Mouse (Mus musculus): ENCODE results near the gene Sspo. TPM values are rescaled to one million over a fixed set of nuclear protein-coding genes. Genes with fewer than 3 reads are reported as not detected.

Sspo gene
- total and polyA plus RNA-seq, 3 experiments: under 0.01 TPM; not detected in 2

DNA sequence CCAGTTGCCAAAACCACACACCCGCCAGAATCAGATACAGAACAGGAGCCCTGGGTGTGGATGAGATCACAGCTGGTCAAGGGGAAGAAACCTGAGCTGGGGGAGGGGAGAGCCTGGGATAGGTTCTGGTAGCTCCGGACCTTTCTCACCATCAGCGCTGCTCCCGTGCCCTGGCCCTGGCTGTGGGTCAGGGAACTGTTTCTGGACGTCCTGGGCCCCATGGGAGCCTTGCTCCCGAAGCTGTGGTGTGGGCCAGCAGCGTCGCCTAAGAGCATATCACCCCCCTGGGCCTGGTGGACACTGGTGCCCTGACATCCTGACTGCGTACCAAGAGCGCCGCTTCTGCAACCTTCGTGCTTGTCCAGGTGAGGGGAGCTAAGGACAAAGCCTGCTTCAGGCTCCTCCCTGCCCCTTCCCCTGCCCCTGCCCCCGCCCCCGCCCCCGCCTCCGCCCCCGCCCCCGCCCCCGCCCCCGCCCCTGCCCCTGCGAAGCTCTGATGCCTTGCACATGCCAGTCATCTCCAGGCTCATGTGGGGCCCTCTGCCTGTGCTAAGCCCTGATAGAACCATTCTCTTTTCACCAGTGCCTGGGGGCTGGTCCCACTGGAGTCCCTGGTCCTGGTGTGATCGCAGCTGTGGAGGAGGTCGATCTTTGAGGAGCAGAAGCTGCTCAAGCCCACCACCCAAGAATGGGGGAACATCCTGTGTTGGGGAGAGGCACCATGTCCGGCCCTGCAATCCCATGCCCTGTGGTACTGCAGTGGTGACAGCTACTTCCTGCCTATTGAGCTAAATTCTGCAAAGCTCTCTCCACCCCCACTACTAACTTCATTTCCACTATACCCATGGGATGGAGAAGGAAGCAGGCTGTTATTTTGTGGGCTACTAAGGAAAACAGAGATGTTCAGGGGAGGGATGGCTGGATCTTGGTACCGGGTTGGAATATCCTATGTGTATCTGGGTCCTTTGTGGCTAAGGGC lies 40.0 kb downstream of the Sspo start:
- peaks cover 15% of the 10 kb centered on the region; the same call in 1 of the 2 replicates for H3K27me3 ChIP-seq (ENCODE audit: insufficient read depth, low read length)
- H3K36me3 ChIP-seq (replicated peaks): no peaks in the 10 kb centered on the region
- no peaks in the 10 kb centered on the region for H3K9me3 ChIP-seq (replicated peaks)
- H3K4me3 ChIP-seq (ENCODE audit: low read depth, low read length): no peak overlapping the region
- ATAC-seq (ENCODE audit: extremely low read depth, insufficient number of reproducible peaks, low FRiP score, poor library complexity, severe bottlenecking) (no peak), DNase-seq (ENCODE audit: low spot score) (no peak)
- TF ChIP-seq POLR2AphosphoS5 (IDR thresholded peaks at IDR 0.05; ENCODE audit: insufficient replicate concordance, low read depth, low read length): no peak
- no peak for TF ChIP-seq GATA2 (IDR thresholded peaks at IDR 0.05; ENCODE audit: borderline replicate concordance, low read depth, low read length)
- TF ChIP-seq TAL1 (conservative IDR thresholded peaks at IDR 0.05; ENCODE audit: low read depth, low read length): no peak
- TF ChIP-seq GATA1 (IDR thresholded peaks at IDR 0.05; ENCODE audit: borderline replicate concordance, low read length): no peak
- TF ChIP-seq CTCF (IDR thresholded peaks at IDR 0.05; ENCODE audit: low read depth, low read length): no peak
- no peaks in the 10 kb centered on the region for H3K4me1 ChIP-seq (ENCODE audit: insufficient read depth, low read depth, low read length)

DNA sequence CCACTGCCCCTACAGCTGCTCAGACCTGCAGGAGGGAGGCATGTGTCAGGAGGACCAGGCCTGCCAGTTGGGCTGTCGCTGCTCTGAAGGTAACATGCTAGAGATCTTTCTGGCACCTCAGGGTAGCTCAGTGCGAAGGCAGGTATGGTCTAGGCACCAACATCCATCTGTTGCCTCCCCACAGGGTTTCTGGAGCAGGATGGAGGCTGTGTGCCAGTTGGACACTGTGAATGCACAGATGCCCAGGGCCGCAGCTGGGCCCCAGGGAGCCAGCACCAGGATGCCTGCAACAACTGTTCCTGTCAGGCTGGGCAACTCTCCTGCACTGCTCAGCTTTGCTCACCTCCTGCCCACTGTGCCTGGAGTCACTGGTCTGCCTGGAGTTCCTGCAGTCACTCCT lies 41.7 kb downstream of the Sspo start:
- peaks cover 15% of the 10 kb centered on the region; the same call in 1 of the 2 replicates for H3K27me3 ChIP-seq (ENCODE audit: insufficient read depth, low read length)
- no peak for DNase-seq (ENCODE audit: low spot score)
- no peaks in the 10 kb centered on the region for H3K4me1 ChIP-seq (ENCODE audit: insufficient read depth, low read depth, low read length)
- H3K9me3 ChIP-seq (replicated peaks): no peaks in the 10 kb centered on the region
- no peak overlapping the region for H3K4me3 ChIP-seq (ENCODE audit: low read depth, low read length)
- no peaks in the 10 kb centered on the region for H3K36me3 ChIP-seq (replicated peaks)
- ATAC-seq (ENCODE audit: extremely low read depth, insufficient number of reproducible peaks, low FRiP score, poor library complexity, severe bottlenecking): no peak
- TF ChIP-seq GATA2 (IDR thresholded peaks at IDR 0.05; ENCODE audit: borderline replicate concordance, low read depth, low read length): no peak

DNA sequence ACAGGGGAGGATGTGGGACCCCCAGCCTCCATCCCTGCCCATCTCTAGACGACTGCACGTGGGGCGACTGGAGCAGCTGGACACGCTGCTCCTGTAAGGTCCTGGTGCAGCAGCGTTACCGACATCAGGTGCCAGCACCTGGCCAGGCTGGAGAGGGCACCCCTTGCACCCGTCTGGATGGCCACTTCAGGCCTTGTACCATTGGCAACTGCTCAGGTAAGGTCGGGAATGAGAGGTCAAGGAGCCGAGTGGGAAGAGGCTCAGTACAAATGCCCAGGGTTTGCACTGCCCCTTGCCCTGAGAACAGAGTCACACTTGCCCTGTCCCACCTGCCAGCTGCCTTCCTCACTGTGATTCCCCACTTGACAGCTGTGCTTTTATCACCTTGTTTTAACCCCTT lies 43.3 kb downstream of the Sspo start:
- no peak for TF ChIP-seq CTCF (IDR thresholded peaks at IDR 0.05; ENCODE audit: low read depth, low read length)
- TF ChIP-seq POLR2AphosphoS5 (IDR thresholded peaks at IDR 0.05; ENCODE audit: insufficient replicate concordance, low read depth, low read length): no peak
- no peak for TF ChIP-seq GATA2 (IDR thresholded peaks at IDR 0.05; ENCODE audit: borderline replicate concordance, low read depth, low read length)
- ATAC-seq (ENCODE audit: extremely low read depth, insufficient number of reproducible peaks, low FRiP score, poor library complexity, severe bottlenecking) (no peak), DNase-seq (ENCODE audit: low spot score) (no peak)
- Histone ChIP-seq H3K36me3 (replicated peaks) (no peaks in the 10 kb centered on the region), H3K4me1 (ENCODE audit: insufficient read depth, low read depth, low read length) (no peaks in the 10 kb centered on the region), H3K4me3 (ENCODE audit: low read depth, low read length) (no peak overlapping the region), H3K9me3 (replicated peaks) (peaks cover 3% of the 10 kb centered on the region; the same call in 1 of the 2 replicates), H3K27me3 (ENCODE audit: insufficient read depth, low read length) (peaks cover 11% of the 10 kb centered on the region; the same call in 1 of the 2 replicates)

DNA sequence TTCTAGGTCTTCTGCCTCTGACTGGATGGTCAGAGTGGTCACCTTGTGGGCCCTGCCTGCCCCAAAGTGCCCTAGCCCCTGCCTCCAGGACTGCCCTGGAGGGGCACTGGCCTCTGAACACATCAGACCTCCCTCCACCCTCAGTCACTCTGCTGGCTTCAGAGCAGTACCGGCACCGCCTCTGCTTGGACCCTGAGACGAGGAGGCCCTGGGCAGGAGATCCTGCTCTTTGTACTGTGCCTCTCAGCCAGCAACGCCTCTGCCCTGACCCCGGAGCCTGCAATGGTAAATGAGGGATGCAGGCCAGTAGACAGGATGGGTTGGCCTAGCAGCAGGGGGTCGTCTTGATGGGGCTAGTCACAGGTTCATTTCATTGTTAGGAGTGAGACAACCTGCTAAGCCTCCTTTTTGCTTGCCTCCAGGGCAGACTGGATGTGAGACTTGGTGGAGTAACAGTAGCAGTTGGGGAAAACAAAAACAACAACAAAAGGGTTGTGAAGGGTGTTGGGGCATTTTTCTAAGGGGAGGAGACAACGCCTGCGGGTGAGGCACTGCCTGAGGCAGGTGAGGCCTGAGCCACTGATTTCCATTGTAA lies 45.2 kb downstream of the Sspo start:
- no peaks in the 10 kb centered on the region for H3K36me3 ChIP-seq (replicated peaks)
- H3K9me3 ChIP-seq (replicated peaks): peaks cover 3% of the 10 kb centered on the region; the same call in 1 of the 2 replicates
- DNase-seq (ENCODE audit: low spot score): no peak
- H3K4me3 ChIP-seq (ENCODE audit: low read depth, low read length): no peak overlapping the region
- TF ChIP-seq CTCF (IDR thresholded peaks at IDR 0.05; ENCODE audit: low read depth, low read length) (no peak), GATA2 (IDR thresholded peaks at IDR 0.05; ENCODE audit: borderline replicate concordance, low read depth, low read length) (no peak), GATA1 (IDR thresholded peaks at IDR 0.05; ENCODE audit: borderline replicate concordance, low read length) (no peak), POLR2AphosphoS5 (IDR thresholded peaks at IDR 0.05; ENCODE audit: insufficient replicate concordance, low read depth, low read length) (no peak), TAL1 (conservative IDR thresholded peaks at IDR 0.05; ENCODE audit: low read depth, low read length) (no peak)
- H3K4me1 ChIP-seq (ENCODE audit: insufficient read depth, low read depth, low read length): no peaks in the 10 kb centered on the region
- no peak for ATAC-seq (ENCODE audit: extremely low read depth, insufficient number of reproducible peaks, low FRiP score, poor library complexity, severe bottlenecking)
- peaks cover 11% of the 10 kb centered on the region; the same call in 1 of the 2 replicates for H3K27me3 ChIP-seq (ENCODE audit: insufficient read depth, low read length)

DNA sequence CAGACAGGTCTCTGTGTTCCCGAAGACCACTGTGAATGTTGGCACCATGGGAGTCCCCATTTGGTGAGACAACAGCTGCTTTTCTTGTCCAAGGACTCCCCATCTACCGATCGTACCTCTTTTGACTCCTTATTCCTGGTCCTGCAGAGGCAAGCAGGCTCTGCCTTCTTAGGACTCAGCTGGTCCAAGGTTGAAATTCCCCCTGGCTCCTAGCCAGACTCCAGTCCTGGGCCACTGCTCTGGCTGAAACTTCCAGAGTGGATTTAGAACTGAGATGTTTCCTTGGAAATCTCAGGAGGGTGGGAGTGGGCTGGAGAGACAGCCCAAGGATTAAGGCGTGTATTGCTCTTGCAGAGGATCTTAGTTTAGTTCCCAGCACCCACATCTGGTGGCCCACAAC lies 49.5 kb downstream of the Sspo start:
- no peaks in the 10 kb centered on the region for H3K36me3 ChIP-seq (replicated peaks)
- ATAC-seq (ENCODE audit: extremely low read depth, insufficient number of reproducible peaks, low FRiP score, poor library complexity, severe bottlenecking) (no peak), DNase-seq (ENCODE audit: low spot score) (no peak)
- H3K4me1 ChIP-seq (ENCODE audit: insufficient read depth, low read depth, low read length): no peaks in the 10 kb centered on the region
- TF ChIP-seq POLR2AphosphoS5 (IDR thresholded peaks at IDR 0.05; ENCODE audit: insufficient replicate concordance, low read depth, low read length) (no peak), GATA1 (IDR thresholded peaks at IDR 0.05; ENCODE audit: borderline replicate concordance, low read length) (no peak), GATA2 (IDR thresholded peaks at IDR 0.05; ENCODE audit: borderline replicate concordance, low read depth, low read length) (no peak), TAL1 (conservative IDR thresholded peaks at IDR 0.05; ENCODE audit: low read depth, low read length) (no peak), CTCF (IDR thresholded peaks at IDR 0.05; ENCODE audit: low read depth, low read length) (no peak)
- no peaks in the 10 kb centered on the region; the same call in 1 of the 2 replicates for H3K27me3 ChIP-seq (ENCODE audit: insufficient read depth, low read length)
- peaks cover 3% of the 10 kb centered on the region; the same call in 1 of the 2 replicates for H3K9me3 ChIP-seq (replicated peaks)
- no peak overlapping the region for H3K4me3 ChIP-seq (ENCODE audit: low read depth, low read length)

DNA sequence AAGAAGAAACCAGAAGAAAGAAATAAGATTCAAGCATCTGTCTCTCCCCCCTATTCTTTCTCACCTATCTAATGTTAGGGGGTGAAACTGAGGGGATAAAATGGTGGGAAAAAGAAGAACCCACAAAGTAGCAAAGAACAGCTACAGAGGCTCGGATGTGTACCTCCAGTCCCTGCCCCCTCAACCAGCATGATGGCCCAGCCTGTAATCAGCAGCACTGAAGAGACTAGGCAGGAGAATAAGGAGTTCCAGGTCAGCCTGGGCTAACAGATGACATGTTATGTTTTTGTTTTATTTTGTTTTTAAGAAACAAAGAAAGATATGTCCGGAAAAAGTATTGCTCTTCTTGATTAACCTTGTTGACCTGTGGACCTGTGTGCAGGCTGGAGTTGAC lies 55.8 kb downstream of the Sspo start:
- H3K27me3 ChIP-seq (ENCODE audit: insufficient read depth, low read length): peaks cover 5% of the 10 kb centered on the region; the same call in 1 of the 2 replicates
- ATAC-seq (ENCODE audit: extremely low read depth, insufficient number of reproducible peaks, low FRiP score, poor library complexity, severe bottlenecking): no peak
- TF ChIP-seq TAL1 (conservative IDR thresholded peaks at IDR 0.05; ENCODE audit: low read depth, low read length): no peak
- no peak for TF ChIP-seq GATA2 (IDR thresholded peaks at IDR 0.05; ENCODE audit: borderline replicate concordance, low read depth, low read length)
- no peak for TF ChIP-seq GATA1 (IDR thresholded peaks at IDR 0.05; ENCODE audit: borderline replicate concordance, low read length)
- no peak for TF ChIP-seq CTCF (IDR thresholded peaks at IDR 0.05; ENCODE audit: low read depth, low read length)
- no peak for TF ChIP-seq POLR2AphosphoS5 (IDR thresholded peaks at IDR 0.05; ENCODE audit: insufficient replicate concordance, low read depth, low read length)
- no peak for DNase-seq (ENCODE audit: low spot score)
- no peaks in the 10 kb centered on the region for H3K4me1 ChIP-seq (ENCODE audit: insufficient read depth, low read depth, low read length)
- H3K36me3 ChIP-seq (replicated peaks): no peaks in the 10 kb centered on the region
- H3K4me3 ChIP-seq (ENCODE audit: low read depth, low read length): no peak overlapping the region
- H3K9me3 ChIP-seq (replicated peaks): no peaks in the 10 kb centered on the region

All from G1E (cell line).